Mouse (Mus musculus) adrenal gland, postnatal 10 days (tissue): ENCODE measurements at regions not wholly inside any gene's neighbourhood (a gene's known extent, or its start where the extent isn't known, plus 50 kb on each side); places are given as distances from the start of the nearest gene placed in this dataset.
A peak's percentile ranks its signal among the peaks of the same experiment; 100 is the strongest.

Source experiments
- DNase-seq: peaks from one replicate; pipeline ENCODE4 v3.0.0; 2021; ENCODE audit warnings: mixed read lengths

DNA sequence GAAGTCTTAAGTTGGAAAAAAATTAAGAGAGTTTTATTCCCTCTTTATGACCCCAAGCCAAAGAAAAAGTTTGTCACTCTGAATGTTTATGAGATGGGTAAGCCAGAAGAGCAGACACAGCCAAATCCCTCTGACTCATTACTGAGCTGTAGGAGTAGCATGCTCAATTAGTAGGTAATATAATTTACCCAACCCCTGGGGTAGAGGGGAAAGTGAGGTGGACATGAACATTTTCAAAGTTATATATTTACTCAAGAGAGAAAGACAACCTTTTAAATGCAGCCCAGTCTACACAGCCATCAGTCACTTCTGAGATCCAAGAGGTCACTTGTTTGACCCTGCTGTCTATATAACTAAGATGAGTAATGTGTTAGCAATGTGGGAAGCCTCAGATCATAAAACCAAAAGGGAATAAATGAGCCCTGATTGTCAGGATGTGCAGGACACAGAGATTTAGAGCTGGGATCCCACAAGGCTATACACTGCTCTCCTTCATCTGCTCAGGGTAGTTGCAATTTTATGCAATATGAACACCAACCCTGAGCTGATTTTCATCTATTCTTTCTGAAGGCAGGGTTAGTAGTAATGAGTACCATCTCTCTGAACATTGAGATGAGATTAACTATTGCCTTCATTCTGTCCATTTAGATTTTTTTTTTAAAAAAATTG lies 114.7 kb upstream of the Ndp start:
- DNase-seq, result no peak

DNA sequence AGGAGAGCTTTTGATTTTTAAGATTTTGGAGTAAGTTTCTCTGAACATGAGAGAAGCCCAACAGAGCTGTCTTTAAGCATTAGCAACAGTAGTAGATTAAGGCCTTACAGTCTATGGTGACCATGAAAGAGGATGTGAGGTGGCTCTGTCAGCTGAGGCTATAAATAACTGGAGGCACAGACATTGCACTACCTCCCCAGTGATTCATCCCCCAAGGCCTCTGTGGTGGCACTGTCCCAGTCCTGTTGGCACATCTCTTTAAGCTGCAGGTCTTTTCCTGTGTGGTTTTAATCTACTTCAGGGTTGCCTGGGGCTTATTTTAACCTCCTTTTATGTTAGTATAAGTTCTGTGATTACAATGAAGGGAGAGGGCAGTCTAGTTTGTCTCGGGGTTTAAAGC lies 106.2 kb upstream of the Ndp start:
- peak; percentile 66 for DNase-seq

DNA sequence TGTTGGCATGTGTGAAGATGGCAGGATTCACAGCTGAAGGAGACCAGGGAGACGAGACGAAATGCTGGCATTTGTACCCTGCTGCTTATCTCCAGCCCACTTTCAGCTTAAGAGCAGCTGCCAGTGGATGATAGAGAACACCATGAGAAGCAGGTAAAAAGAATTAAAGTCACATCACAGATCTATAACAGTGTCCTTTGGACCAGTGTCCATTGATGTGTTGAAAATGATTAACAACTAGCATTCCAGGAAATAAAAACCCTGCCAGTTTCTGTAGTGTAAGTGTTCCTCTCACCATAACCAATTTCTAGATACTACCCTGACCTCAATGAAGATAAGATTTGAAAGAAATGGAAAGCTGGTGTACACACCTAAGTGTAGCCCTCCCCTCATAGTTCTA lies 97.6 kb upstream of the Ndp start:
- DNase-seq, result no peak

DNA sequence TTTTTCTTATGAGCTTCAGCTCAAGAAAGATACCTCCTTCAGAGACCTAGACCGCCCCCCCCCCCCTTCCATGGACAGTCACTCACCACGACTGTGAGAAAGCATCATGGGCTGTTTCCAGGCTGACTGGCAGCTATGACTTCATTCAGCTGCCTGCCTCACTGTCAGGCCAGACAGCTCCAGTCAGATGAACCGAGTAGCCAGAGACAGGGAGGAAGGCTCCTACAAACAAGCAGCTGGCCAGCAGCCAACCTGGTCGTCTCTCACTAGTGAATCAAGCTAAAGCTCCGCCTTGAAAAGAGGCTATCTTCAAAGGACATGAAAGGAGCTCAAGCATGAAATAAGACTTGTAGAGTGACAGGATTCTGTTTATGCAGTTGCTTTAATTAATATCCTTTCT lies 87.0 kb upstream of the Ndp start:
- DNase-seq, result peak; percentile 60
